Mouse (Mus musculus) forebrain, embryonic 11.5 days (tissue): ENCODE measurements around the gene Eml1. TPM values are rescaled to one million over a fixed set of nuclear protein-coding genes. Genes with fewer than 3 reads are reported as not detected.
A peak's percentile ranks its signal among the peaks of the same experiment; 100 is the strongest.

Experiments used
- ATAC-seq: fragments of 200-750 bp; cut with Nextera tagmentation; replicated peaks from 2 replicates; pipeline ENCODE4 v1.8.0; 2017; ENCODE audit warnings: moderate TSS enrichment; ENCODE audit not compliant: low FRiP score
- DNase-seq: peaks from one replicate; pipeline ENCODE4 v3.0.0-alpha.2; 2017; ENCODE audit warnings: low spot score
- H3K27ac ChIP-seq: fragments of 300-500 bp; sonication (generic); 2 replicates; pipeline ENCODE4 v1.5.1; 2014; ENCODE audit warnings: low read depth, low read length
- H3K27me3 ChIP-seq: fragments of 300-500 bp; sonication (generic); 2 replicates; pipeline ENCODE4 v1.6.1; 2014; ENCODE audit warnings: mild to moderate bottlenecking, low read length, mixed read lengths; ENCODE audit not compliant: control insufficient read depth, insufficient read depth
- H3K36me3 ChIP-seq: fragments of 300-500 bp; sonication (generic); 2 replicates; pipeline ENCODE4 v1.6.1; 2014; ENCODE audit warnings: mild to moderate bottlenecking, low read length, moderate library complexity, mixed read lengths; ENCODE audit not compliant: control insufficient read depth, insufficient read depth
- H3K4me1 ChIP-seq: fragments of 300-500 bp; sonication (generic); replicated peaks from 2 replicates; pipeline ENCODE4 v1.6.1; 2014; ENCODE audit warnings: low read length, mixed read lengths; ENCODE audit not compliant: control insufficient read depth, insufficient read depth
- H3K4me2 ChIP-seq: fragments of 300-500 bp; sonication (generic); 2 replicates; pipeline ENCODE4 v1.6.1; 2014; ENCODE audit warnings: low read depth, mild to moderate bottlenecking, low read length, moderate library complexity, mixed read lengths; ENCODE audit not compliant: severe bottlenecking
- H3K4me3 ChIP-seq: fragments of 300-500 bp; sonication (generic); 2 replicates; pipeline ENCODE4 v1.5.1; 2014; ENCODE audit warnings: low read depth, low read length
- H3K9ac ChIP-seq: fragments of 300-500 bp; sonication (generic); 2 replicates; pipeline ENCODE4 v1.6.1; 2014; ENCODE audit warnings: low read length
- H3K9me3 ChIP-seq: fragments of 300-500 bp; sonication (generic); 2 replicates; pipeline ENCODE4 v1.6.1; 2016; ENCODE audit warnings: low read length, mixed read lengths; ENCODE audit not compliant: control insufficient read depth
- WGBS: fragments of 180-500 bp; shearing (Covaris S2); extraction: QIAGEN DNeasy Blood & Tissue Kit; methylation state at CpG from one replicate; pipeline ENCODE4 v1.1.7; 2014; 5-methylcytosine and 5-hydroxymethylcytosine counted together
- polyA plus RNA-seq: library from polyadenylated mRNA; unstranded; fragments of >200 nt; fragmentation: Nextera tagmentation; extraction: Ambion mirVana; gene quantifications from 2 replicates; pipeline ENCODE4 v1.2.1, GENCODE M21; 2014

The Eml1 gene
- polyA plus RNA-seq, 1 experiment from 2014 or later, result 92.5 TPM

DNA sequence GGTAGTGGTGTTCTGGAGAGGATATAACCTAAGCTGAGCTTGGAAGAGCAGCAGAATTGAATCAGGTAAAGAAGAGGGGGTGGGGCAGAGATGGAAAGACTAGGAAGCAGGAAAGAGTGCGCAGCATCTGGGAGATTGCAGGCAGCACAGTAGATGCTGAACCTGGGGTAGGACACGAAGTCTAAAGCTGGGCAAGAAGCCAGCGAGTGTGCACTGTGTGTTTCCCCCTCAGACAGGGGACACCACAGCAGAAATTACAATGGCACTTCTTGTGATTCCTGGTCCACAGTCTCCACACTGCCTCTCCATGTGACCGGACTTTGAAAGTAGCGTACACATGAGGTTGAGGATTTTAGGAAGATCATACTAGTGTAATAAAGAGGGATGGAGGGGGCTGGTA, 79.8 kb downstream of the Eml1 start:
- H3K36me3 ChIP-seq, result no peaks in the 10 kb centered on the region
- H3K4me1 ChIP-seq, result no peaks in the 10 kb centered on the region
- H3K4me2 ChIP-seq, result no peak overlapping the region
- no peak for DNase-seq
- no peak overlapping the region for H3K9ac ChIP-seq
- 87% methylated on average over 5 of the region's 5 CpGs for WGBS
- H3K27ac ChIP-seq, result no peak overlapping the region
- H3K27me3 ChIP-seq, result no peaks in the 10 kb centered on the region
- no peak for ATAC-seq
- H3K9me3 ChIP-seq, result no peaks in the 10 kb centered on the region
- H3K4me3 ChIP-seq, result no peak overlapping the region

- H3K27me3 ChIP-seq, result no peaks in the 10 kb centered on the region
- ATAC-seq (no peak), DNase-seq (no peak)
- H3K4me3 ChIP-seq, result no peak overlapping the region
- no peaks in the 10 kb centered on the region for H3K36me3 ChIP-seq
- no peak overlapping the region for H3K4me2 ChIP-seq
- no peak overlapping the region for H3K9ac ChIP-seq
- H3K27ac ChIP-seq, result no peak overlapping the region
- no peaks in the 10 kb centered on the region for H3K4me1 ChIP-seq
- WGBS, result 61% methylated on average over 16 of the region's 16 CpGs
- H3K9me3 ChIP-seq, result no peaks in the 10 kb centered on the region
Observed at GRCm38 (mm10) chr12:108452151-108452874, 81.6 kb downstream of the Eml1 start.

GRCm38 (mm10) chr12:108453561-108454044, 82.8 kb downstream of the Eml1 start:
- H3K4me3 ChIP-seq, result no peak overlapping the region
- 87% methylated on average over 8 of the region's 8 CpGs for WGBS
- ATAC-seq (no peak), DNase-seq (no peak)
- H3K9me3 ChIP-seq, result no peaks in the 10 kb centered on the region
- no peak overlapping the region for H3K27ac ChIP-seq
- no peaks in the 10 kb centered on the region for H3K27me3 ChIP-seq
- H3K9ac ChIP-seq, result no peak overlapping the region
- H3K4me1 ChIP-seq, result no peaks in the 10 kb centered on the region
- H3K36me3 ChIP-seq, result no peaks in the 10 kb centered on the region
- no peak overlapping the region for H3K4me2 ChIP-seq

DNA sequence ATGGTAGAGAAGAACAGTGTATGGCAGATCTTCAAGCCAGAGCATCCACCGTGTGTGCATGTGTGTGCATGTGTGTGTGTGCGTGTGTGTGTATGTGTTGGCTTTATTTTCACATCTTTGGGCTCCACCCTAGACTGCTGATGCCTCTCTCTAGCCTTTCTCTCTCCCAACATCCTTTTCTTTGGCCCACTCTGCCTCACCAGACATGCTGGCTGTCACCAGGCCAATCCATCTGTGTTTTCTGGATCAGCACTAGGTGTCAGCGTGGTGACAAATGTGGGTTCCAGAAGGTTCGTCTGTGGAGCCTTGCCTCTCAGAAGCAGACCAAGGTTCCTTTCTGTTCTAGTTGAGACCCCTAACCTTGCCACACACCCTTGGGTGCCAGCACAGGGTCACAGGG, 84.2 kb downstream of the Eml1 start:
- no peak for ATAC-seq
- Histone ChIP-seq H3K27me3 (no peaks in the 10 kb centered on the region), H3K4me1 (no peaks in the 10 kb centered on the region), H3K27ac (no peak overlapping the region), H3K9ac (no peak overlapping the region), H3K9me3 (no peaks in the 10 kb centered on the region), H3K36me3 (no peaks in the 10 kb centered on the region), H3K4me2 (no peak overlapping the region), H3K4me3 (no peak overlapping the region)
- WGBS, result 89% methylated on average over 4 of the region's 4 CpGs
- no peak for DNase-seq

- ATAC-seq (no peak), DNase-seq (no peak)
- Histone ChIP-seq H3K36me3 (peaks cover 5% of the 10 kb centered on the region), H3K4me1 (no peaks in the 10 kb centered on the region), H3K4me3 (no peak overlapping the region), H3K9ac (no peak overlapping the region), H3K27ac (no peak overlapping the region), H3K4me2 (no peak overlapping the region), H3K27me3 (no peaks in the 10 kb centered on the region), H3K9me3 (no peaks in the 10 kb centered on the region)
- WGBS, result 92% methylated on average over 1 of the region's 1 CpGs
Observed at GRCm38 (mm10) chr12:108472898-108473297, 102.1 kb downstream of the Eml1 start.

- no peak overlapping the region for H3K27ac ChIP-seq
- WGBS, result 83% methylated on average over 3 of the region's 3 CpGs
- H3K9ac ChIP-seq, result no peak overlapping the region
- H3K36me3 ChIP-seq, result peaks cover 5% of the 10 kb centered on the region
- 0 out of 2 replicates have a peak, but pooled peaks cover 1% of the 10 kb centered on the region for H3K4me1 ChIP-seq
- H3K27me3 ChIP-seq, result no peaks in the 10 kb centered on the region
- ATAC-seq, result no peak
- no peak for DNase-seq
- H3K4me2 ChIP-seq, result no peak overlapping the region
- H3K4me3 ChIP-seq, result no peak overlapping the region
- H3K9me3 ChIP-seq, result no peaks in the 10 kb centered on the region
Observed at GRCm38 (mm10) chr12:108474440-108474839, 103.7 kb downstream of the Eml1 start.

DNA sequence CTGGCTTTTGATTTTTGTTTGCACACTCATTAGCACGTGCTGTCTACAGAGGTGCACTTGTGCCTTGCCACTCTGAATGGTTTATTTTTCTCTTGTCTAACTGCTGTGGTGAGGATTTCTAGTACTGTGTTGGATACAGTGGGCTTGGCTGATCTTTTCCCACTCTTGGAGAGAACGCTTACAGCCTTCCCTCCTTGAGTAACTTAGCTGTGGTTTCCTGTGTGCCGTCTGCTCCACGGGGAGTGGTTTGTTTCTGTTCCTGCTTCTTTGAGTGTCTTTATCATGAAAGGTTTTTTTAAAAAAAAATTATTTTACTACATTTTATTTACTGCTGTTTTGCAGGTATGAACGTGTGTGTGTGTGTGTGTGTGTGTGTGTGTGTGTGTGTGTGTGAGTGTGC, 108.0 kb downstream of the Eml1 start:
- Histone ChIP-seq H3K36me3 (no peaks in the 10 kb centered on the region), H3K4me2 (no peak overlapping the region), H3K9ac (no peak overlapping the region), H3K9me3 (no peaks in the 10 kb centered on the region), H3K4me1 (peaks cover 25% of the 10 kb centered on the region), H3K27me3 (no peaks in the 10 kb centered on the region), H3K4me3 (no peak overlapping the region), H3K27ac (no peak overlapping the region)
- WGBS, result 71% methylated on average over 5 of the region's 5 CpGs
- no peak for DNase-seq
- ATAC-seq, result no peak

- no peaks in the 10 kb centered on the region for H3K27me3 ChIP-seq
- peak overlapping the region; percentile 46; the same call in 1 of the 2 replicates for H3K27ac ChIP-seq
- H3K9me3 ChIP-seq, result no peaks in the 10 kb centered on the region
- peaks cover 25% of the 10 kb centered on the region for H3K4me1 ChIP-seq
- H3K36me3 ChIP-seq, result no peaks in the 10 kb centered on the region
- ATAC-seq (0 out of 2 replicates have a peak, but pooled peaks have one; percentile 14), DNase-seq (no peak)
- H3K4me2 ChIP-seq, result no peak overlapping the region
- no peak overlapping the region; the same call in 1 of the 2 replicates for H3K9ac ChIP-seq
- 4% methylated on average over 9 of the region's 9 CpGs for WGBS
- no peak overlapping the region for H3K4me3 ChIP-seq
Observed at GRCm38 (mm10) chr12:108480704-108481365, 110.1 kb downstream of the Eml1 start.
